Mouse (Mus musculus) G1E (cell line): ENCODE data around the gene Acadsb.

Source experiments
- CTCF ChIP-seq: IDR thresholded peaks from 2 replicates; pipeline ENCODE4 v1.5.1; 2012; ENCODE audit warnings: low read depth, low read length, inconsistent platforms, mixed read lengths
- GATA1 ChIP-seq: IDR thresholded peaks from 2 replicates; pipeline ENCODE4 v1.6.1; 2012; ENCODE audit warnings: borderline replicate concordance, low read length, inconsistent platforms, mixed read lengths

- TF ChIP-seq CTCF = no peak
- TF ChIP-seq GATA1 = no peak
Observed at GRCm38 (mm10) chr7:131456714-131457113, 46.3 kb downstream of the Acadsb start.
